Mouse (Mus musculus) heart, postnatal 4 days (tissue): ENCODE results near the gene Lypd6. TPM values are rescaled to one million over a fixed set of nuclear protein-coding genes. Genes with fewer than 3 reads are reported as not detected.

Experiments used
- DNase-seq: peaks from one replicate; pipeline ENCODE4 v3.0.0; 2021
- total RNA-seq, 2 experiments: library from RNA; stranded (reverse); gene quantifications; 2 replicates each; pipeline ENCODE4 v1.2.3; 2021

The Lypd6 gene
- total RNA-seq, 2 experiments from 2014 or later, result 0.67 to 0.90 TPM

DNA sequence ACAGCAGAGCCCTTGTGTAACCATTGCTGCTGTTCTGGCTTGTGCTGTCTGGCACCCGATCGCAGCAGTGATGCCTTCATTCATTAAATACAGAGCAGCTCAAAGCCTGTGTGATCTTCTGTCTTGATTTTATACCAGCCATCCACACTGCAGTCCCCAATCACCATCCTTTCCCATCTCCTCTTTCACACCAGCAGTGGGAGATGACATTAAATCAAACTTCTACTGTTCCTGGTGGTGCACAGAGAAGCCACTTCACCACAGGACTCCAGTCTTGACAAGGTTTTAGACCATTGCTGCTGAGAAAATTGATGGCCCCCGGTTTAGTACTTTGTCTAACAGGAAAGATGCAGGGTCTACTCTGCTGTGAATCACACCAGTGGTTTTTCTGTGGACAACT is 44.9 kb downstream of the Lypd6 start:
- DNase-seq, result no peak

DNA sequence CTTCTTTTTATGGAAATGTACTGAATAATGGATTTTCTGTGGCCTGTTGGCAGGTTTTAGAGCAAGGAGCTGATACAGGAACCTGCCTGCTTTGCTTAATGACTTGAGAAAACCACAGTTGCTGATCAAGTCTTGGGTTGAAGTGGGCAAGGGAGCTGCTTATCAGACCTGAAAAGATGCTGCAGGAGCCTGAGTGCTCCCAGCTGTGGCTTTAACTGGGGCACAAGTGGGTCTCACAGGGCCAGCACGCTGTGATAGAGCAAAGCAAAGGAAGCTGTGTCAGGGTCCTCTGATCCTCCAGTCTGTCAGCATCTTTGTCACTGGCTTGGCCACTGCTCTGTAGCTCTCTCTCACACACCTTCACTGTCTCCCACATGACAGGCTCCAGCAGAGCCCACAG is 45.4 kb downstream of the Lypd6 start:
- DNase-seq, result no peak

- DNase-seq, result no peak
Observed at GRCm38 (mm10) chr2:50112427-50112826, 46.2 kb downstream of the Lypd6 start.

- no peak for DNase-seq
Observed at GRCm38 (mm10) chr2:50119101-50119500, 52.9 kb downstream of the Lypd6 start.

- no peak for DNase-seq
Observed at GRCm38 (mm10) chr2:50120839-50121238, 54.6 kb downstream of the Lypd6 start.

DNA sequence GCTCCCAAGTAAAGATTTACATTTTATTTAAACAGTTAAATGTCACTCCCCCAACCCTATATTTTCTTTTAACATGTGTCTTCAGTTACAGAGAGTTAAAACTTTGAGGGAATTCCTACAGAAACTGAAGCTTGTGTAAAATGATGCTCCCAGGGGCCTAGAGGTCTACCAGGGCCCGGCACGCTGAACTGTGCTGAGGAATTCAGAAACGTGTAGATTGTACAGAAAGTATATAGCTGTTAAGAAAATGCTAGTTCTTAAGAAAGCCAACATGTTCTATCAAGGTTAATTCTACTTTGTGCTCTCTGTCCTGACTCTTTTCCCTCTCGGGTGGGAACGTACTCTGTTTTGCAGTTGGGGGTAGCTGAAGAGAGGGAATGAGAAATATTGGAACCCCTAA is 57.1 kb downstream of the Lypd6 start:
- DNase-seq, result no peak

GRCm38 (mm10) chr2:50127513-50128175 is 61.4 kb downstream of the Lypd6 start:
- DNase-seq, result no peak

GRCm38 (mm10) chr2:50128322-50129277 is 62.4 kb downstream of the Lypd6 start:
- DNase-seq, result no peak

DNA sequence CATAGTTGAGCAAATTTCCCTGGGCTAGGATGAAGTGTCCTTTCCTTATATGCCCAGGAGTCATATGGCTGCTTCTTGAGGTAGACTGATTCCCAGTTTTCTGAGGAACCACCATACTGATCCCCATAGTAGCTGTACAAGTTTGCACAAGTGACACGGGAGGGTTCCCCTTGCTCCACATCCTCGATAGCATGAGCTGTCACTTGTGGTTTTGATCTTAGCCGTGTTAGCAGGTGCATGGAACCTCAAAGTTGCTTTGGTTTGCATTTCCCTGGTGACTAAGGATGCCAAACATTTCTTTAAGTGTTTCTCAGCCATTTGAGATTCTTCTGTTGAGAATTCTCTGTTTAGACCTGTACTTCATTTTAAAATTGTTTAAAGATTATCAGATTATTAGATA is 64.4 kb downstream of the Lypd6 start:
- DNase-seq, result no peak

DNA sequence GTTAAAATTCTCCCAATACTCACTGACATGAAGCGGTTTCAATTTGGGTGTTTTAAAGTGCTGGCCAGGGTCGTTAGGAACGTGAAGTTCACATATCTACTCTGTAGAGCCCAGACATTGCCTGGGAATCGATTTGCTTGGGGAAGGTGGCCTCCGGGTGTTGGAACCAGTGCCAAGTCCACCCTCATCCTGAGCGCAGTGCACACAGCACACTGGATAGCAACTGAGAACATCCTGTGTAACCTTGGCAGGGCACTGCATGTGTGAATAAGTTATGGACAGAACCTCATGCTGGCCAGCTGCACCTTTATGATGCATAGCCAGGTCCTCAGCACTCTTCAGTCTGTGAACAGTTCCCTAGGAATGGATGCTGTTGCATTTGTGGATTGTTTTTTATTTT is 77.4 kb downstream of the Lypd6 start:
- no peak for DNase-seq

DNA sequence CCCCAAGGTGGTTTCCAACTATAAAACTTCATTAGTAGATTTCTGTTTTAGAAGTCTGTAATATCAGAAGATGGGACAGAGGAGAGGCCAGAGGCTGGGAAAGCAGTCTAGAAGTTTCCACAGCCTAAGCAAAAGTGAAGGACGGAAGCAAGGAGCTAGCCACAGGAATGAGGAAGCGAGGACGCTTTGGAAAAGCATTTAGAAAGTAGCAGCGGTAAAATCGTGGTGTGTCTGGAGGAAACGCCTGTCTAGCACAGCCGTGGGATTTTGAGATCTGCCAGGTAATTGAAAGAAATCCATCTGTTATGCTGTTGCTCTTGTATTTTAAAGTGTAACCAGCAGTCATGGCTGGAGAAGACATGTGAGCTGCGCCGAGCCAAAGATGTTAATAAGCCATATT is 81.1 kb downstream of the Lypd6 start:
- DNase-seq, result no peak

DNA sequence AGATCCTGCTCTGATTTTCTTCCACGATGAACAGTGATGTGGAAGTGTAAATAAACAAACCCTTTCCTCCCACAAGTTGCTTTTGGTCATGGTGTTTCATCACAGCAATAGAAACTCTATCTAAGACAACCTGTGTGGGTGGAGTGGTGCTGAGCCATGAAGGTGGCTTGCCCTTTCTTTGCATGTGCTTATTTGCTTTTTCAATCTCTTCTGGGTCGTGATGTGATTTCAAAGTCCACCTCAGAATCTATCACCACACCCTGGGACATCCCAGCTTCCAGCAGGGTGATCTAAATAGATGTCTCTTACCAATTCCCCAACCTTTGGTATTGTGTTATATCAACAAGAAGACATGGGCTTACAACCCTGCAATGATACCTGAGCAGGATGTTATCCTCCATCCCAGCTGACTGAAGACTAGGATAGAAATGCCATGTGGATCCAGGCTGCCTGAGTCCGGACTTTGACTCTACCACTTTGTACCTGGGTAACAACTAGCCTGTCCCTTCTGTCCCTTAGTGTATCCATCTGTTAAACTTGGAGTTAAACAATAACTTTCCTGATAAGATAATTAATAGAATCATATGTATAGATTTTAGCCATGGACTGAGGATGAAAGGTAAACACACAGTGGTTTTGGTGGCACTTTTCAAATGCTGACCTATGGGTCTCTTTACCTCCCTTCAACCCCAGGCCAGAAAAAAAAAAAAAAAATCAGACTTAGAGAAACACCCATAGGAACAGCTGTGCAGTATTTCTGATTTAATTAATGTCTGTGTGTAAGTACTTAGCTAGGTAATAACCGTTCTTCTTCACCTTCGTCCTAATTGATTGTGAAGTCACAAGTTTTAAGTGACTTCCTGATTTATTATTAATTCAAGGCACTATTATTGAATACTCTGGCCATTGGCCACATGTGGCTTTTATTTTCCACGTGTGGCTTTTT is 83.3 kb downstream of the Lypd6 start:
- DNase-seq, result no peak

DNA sequence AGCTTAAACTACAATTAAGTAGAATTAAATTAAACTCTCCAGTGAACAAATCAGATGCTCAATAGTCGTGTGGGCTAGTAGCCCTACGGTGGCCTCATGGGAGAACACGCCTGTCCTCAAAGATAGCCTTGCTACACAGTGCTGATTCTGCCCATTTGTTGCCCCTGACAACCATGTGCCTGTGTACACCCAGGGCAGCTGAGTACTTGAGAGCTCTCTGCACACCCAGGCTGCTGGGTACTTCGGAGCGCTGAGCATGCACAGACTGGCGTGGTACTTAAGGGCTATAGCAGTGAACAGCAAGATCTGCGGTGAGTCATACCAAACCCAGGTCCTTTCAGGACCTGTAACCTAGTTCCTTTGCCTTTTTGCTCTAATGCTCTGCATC is 84.0 kb downstream of the Lypd6 start:
- no peak for DNase-seq

DNA sequence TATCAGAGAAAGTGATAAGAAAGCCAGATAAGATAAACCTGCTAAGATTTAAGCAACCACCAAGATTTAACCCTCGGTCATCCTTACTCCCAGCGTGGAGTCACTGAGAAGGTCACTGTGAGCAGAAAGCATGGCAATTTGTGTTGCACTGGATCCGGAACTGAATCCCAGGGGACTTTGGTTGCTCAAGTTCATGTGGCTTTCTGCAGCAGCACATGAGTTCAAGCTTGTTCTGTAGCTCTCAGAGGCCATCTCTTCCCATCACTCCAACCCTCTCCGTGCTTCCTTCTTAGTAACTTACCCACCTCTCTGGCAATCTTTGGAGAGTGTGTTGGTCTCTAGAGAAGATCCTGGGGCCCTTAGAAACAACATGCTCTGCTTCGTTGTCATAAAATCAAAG is 84.6 kb downstream of the Lypd6 start:
- DNase-seq, result no peak

DNA sequence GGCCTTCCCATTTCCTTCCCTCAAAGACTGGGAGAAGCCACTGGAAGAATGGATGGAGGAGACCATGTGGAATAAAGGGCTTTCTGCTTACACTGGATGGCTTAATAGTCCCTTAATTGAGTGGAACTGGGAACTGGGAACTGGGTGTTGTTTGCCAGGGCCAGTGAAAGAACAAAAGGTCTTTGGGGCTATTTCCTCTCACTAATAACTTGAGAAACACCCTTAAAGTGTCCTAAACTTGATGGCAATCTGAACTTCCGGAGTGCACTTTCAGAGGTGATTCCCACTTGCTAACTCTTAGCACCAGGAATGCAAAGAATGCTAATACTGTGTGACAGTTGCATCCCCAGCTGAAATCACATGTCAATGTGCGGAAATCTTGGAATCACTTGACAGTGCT is 85.2 kb downstream of the Lypd6 start:
- DNase-seq, result no peak

DNA sequence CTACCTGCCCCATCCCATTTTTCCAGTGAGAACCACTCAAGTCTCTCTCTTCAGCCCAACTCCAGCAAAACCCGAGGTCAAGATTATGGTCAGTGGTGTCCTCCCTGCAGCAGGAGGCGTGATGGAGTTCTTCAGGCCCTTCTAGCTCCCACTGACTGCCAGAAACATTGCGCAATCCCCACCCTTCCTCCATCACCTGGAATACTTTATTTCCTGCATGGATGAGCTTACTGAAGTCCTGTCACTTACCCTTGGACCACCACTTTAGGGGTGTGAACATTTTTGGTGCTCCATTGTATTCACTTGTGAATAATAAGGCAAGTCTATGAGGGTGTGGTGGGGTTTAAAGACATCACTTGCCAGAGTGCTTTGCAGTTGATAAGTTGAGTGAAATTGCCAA is 85.7 kb downstream of the Lypd6 start:
- DNase-seq, result no peak

DNA sequence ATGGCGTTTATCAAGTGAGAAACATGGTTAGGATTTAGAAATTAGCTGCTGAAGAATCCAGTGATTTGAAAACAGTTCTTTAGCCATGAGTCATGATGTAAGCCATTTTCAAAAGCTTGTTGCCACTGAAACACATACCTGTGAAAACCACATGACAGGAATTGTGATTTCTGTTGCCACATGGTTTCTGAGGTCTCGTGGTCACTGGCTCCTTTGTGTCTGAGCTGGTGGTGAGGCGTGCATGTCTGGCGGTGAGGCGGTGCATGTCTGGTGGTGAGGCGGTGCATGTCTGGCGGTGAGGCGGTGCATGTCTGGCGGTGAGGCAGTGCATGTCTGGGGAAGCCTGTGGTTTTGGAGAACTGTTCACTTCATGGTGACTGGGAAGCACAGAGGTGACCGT is 89.8 kb downstream of the Lypd6 start:
- no peak for DNase-seq

GRCm38 (mm10) chr2:50160069-50160468 is 93.8 kb downstream of the Lypd6 start:
- DNase-seq, result no peak

DNA sequence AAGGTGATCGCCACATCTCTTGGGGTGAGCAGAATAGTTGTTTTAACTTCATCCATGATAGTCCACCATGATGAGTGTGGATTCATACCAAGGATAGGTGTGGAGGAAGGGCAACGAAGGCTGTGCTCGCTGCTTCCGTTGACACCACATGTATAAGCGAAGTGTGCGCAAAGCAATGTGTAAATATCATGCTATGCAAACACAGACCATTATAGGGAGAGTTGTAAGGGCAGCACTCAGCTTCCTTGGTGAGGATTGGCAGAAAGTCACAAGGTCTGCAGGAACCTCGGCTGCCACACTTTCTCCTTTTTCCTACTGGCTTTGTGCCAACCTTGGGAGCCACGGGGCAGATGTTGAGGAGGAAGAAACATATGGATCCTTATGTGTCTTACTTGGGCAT is 97.4 kb downstream of the Lypd6 start:
- DNase-seq, result no peak

DNA sequence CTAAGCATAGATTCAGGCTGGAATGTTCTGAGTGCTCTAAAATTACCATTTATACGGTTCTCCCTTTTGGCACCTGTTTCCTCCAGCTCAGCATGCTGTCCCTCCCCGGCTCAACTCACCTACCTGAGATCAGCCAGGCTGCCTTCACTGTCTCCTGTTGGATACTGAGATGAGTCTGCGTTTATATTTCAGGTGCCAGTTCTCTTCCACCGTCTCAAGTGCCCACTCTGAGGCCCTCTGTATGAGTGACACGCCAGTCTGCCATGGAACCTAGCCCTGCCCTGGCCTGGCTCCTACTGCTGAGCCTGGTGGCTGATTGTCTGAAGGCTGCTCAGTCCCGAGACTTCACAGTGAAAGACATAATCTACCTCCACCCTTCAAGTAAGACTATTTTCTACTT is 99.0 kb downstream of the Lypd6 start:
- DNase-seq, result no peak

DNA sequence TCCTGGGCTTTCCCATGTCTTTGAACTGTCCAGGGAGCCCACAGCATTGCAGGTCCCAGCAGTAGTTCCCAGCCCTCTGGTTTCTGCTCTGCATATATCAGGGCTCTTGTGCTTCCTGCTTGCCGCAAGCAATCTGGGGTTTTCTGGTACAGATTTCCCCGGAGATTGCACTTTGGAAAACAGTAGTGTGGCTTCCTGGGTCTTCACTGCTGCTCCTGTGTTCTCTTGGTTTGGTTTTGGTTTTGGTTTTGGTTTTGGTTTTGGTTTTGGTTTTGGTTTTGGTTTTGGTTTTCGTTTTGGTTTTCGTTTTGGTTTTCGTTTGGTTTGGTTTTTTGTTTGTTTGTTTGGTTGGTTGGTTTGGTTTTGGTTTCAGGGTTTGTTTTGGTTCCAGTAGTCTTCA is 99.9 kb downstream of the Lypd6 start:
- no peak for DNase-seq

GRCm38 (mm10) chr2:50173730-50174528 is 107.7 kb downstream of the Lypd6 start:
- no peak for DNase-seq
